Mouse (Mus musculus) liver, embryonic 15.5 days (tissue): Measurements from ENCODE around the gene Mpp2. TPM values are rescaled to one million over a fixed set of nuclear protein-coding genes. Genes with fewer than 3 reads are reported as not detected.

Experiments
- ATAC-seq: fragments of 200-750 bp; cut with Nextera tagmentation; 2 replicates; pipeline ENCODE4 v1.8.0; 2017; ENCODE audit warnings: moderate number of reproducible peaks, mild to moderate bottlenecking, moderate library complexity; ENCODE audit not compliant: insufficient read depth
- H3K27ac ChIP-seq: fragments of 300-500 bp; sonication (generic); replicated peaks from 2 replicates; pipeline ENCODE4 v1.5.1; 2015; ENCODE audit warnings: mild to moderate bottlenecking, inconsistent platforms
- H3K27me3 ChIP-seq: fragments of 300-500 bp; sonication (generic); 2 replicates; pipeline ENCODE4 v1.6.1; 2015; ENCODE audit warnings: mild to moderate bottlenecking, inconsistent platforms
- H3K36me3 ChIP-seq: fragments of 300-500 bp; sonication (generic); replicated peaks from 2 replicates; pipeline ENCODE4 v1.6.1; 2015; ENCODE audit warnings: moderate library complexity, mild to moderate bottlenecking, inconsistent platforms
- H3K4me1 ChIP-seq: fragments of 300-500 bp; sonication (generic); replicated peaks from 2 replicates; pipeline ENCODE4 v1.6.1; 2015; ENCODE audit warnings: inconsistent platforms
- H3K4me2 ChIP-seq: fragments of 300-500 bp; sonication (generic); 2 replicates; pipeline ENCODE4 v1.6.1; 2015; ENCODE audit warnings: moderate library complexity, mild to moderate bottlenecking, inconsistent platforms
- H3K4me3 ChIP-seq: fragments of 300-500 bp; sonication (generic); replicated peaks from 2 replicates; pipeline ENCODE4 v1.5.1; 2015; ENCODE audit warnings: mild to moderate bottlenecking, inconsistent platforms
- H3K9ac ChIP-seq: fragments of 300-500 bp; sonication (generic); 2 replicates; pipeline ENCODE4 v1.6.1; 2015; ENCODE audit warnings: moderate library complexity, mild to moderate bottlenecking, inconsistent platforms
- H3K9me3 ChIP-seq: fragments of 300-500 bp; sonication (generic); replicated peaks from 2 replicates; pipeline ENCODE4 v1.6.1; 2016; ENCODE audit warnings: inconsistent platforms
- WGBS: fragments of 180-500 bp; shearing (Covaris S2); methylation state at CpG from one replicate; pipeline ENCODE4 v1.1.7; 2015; ENCODE audit warnings: mixed read lengths; ENCODE audit not compliant: insufficient replicate concordance; 5-methylcytosine and 5-hydroxymethylcytosine counted together
- polyA plus RNA-seq: library from polyadenylated mRNA; unstranded; fragments of >200 nt; fragmentation: Nextera tagmentation; extraction: Ambion mirVana; gene quantifications from 2 replicates; pipeline ENCODE4 v1.2.1, GENCODE M21; 2015

Mpp2 gene
- polyA plus RNA-seq, 1 experiment from 2014 or later, result 11.5 TPM

- no peak overlapping the region for H3K4me3 ChIP-seq
- no peak for ATAC-seq
- no peaks in the 10 kb centered on the region for H3K9me3 ChIP-seq
- no peak overlapping the region for H3K27ac ChIP-seq
- no peak overlapping the region for H3K4me2 ChIP-seq
- H3K9ac ChIP-seq, result no peak overlapping the region
- H3K4me1 ChIP-seq, result no peaks in the 10 kb centered on the region
- 53% methylated on average over 14 of the region's 14 CpGs for WGBS
- H3K36me3 ChIP-seq, result no peaks in the 10 kb centered on the region
- peaks cover 11% of the 10 kb centered on the region; the same call in 1 of the 2 replicates for H3K27me3 ChIP-seq
These were observed 38.3 kb downstream of the Mpp2 start for GRCm38 (mm10) chr11:102049875-102050482.

GRCm38 (mm10) chr11:102046607-102047006 is 41.7 kb downstream of the Mpp2 start:
- Histone ChIP-seq H3K9ac (no peak overlapping the region), H3K36me3 (no peaks in the 10 kb centered on the region), H3K27ac (no peak overlapping the region), H3K4me1 (no peaks in the 10 kb centered on the region), H3K4me3 (no peak overlapping the region), H3K9me3 (no peaks in the 10 kb centered on the region), H3K27me3 (no peaks in the 10 kb centered on the region; the same call in 1 of the 2 replicates), H3K4me2 (no peak overlapping the region)
- no peak for ATAC-seq
- 75% methylated on average over 9 of the region's 9 CpGs for WGBS

GRCm38 (mm10) chr11:102044691-102045212 is 43.6 kb downstream of the Mpp2 start:
- Histone ChIP-seq H3K4me1 (no peaks in the 10 kb centered on the region), H3K27ac (no peak overlapping the region), H3K4me2 (no peak overlapping the region), H3K9me3 (no peaks in the 10 kb centered on the region), H3K9ac (no peak overlapping the region), H3K4me3 (no peak overlapping the region), H3K36me3 (no peaks in the 10 kb centered on the region), H3K27me3 (no peaks in the 10 kb centered on the region)
- ATAC-seq, result no peak
- 70% methylated on average over 7 of the region's 7 CpGs for WGBS

GRCm38 (mm10) chr11:102043381-102043780 is 44.9 kb downstream of the Mpp2 start:
- no peak for ATAC-seq
- no peak overlapping the region for H3K27ac ChIP-seq
- no peak overlapping the region for H3K9ac ChIP-seq
- no peak overlapping the region for H3K4me2 ChIP-seq
- H3K4me3 ChIP-seq, result no peak overlapping the region
- no peaks in the 10 kb centered on the region for H3K4me1 ChIP-seq
- H3K9me3 ChIP-seq, result no peaks in the 10 kb centered on the region
- 62% methylated on average over 6 of the region's 6 CpGs for WGBS
- no peaks in the 10 kb centered on the region for H3K27me3 ChIP-seq
- H3K36me3 ChIP-seq, result no peaks in the 10 kb centered on the region

- Histone ChIP-seq H3K9me3 (no peaks in the 10 kb centered on the region), H3K36me3 (no peaks in the 10 kb centered on the region), H3K9ac (no peak overlapping the region), H3K27me3 (peaks cover under 1% of the 10 kb centered on the region; the same call in 1 of the 2 replicates), H3K27ac (no peak overlapping the region), H3K4me3 (no peak overlapping the region), H3K4me1 (no peaks in the 10 kb centered on the region), H3K4me2 (no peak overlapping the region)
- ATAC-seq, result no peak
- whole genome bisulfite sequencing, result 78% methylated on average over 13 of the region's 14 CpGs
These were observed 45.3 kb downstream of the Mpp2 start for GRCm38 (mm10) chr11:102042971-102043370.

- no peaks in the 10 kb centered on the region for H3K36me3 ChIP-seq
- no peak within 1 kb of the TSS for H3K4me3 ChIP-seq
- WGBS, result 9% methylated on average over 5 of the region's 5 CpGs
- H3K27ac ChIP-seq, result no peak within 1 kb of the TSS
- peaks cover 10% of the 10 kb centered on the region for H3K27me3 ChIP-seq
- no peaks in the 10 kb centered on the region for H3K9me3 ChIP-seq
- no peaks in the 10 kb centered on the region for H3K4me1 ChIP-seq
- no peak for ATAC-seq
- no peak within 1 kb of the TSS for H3K4me2 ChIP-seq
- no peak within 1 kb of the TSS for H3K9ac ChIP-seq
These were observed 46.9 kb downstream of the Mpp2 start, which contains the start of gene Cd300lg for GRCm38 (mm10) chr11:102041350-102041949. Cd300lg (plus strand) TSS chr11:102041509.

- no peak overlapping the region for H3K27ac ChIP-seq
- H3K36me3 ChIP-seq, result no peaks in the 10 kb centered on the region
- no peak overlapping the region for H3K4me2 ChIP-seq
- H3K27me3 ChIP-seq, result peaks cover 12% of the 10 kb centered on the region
- no peaks in the 10 kb centered on the region for H3K4me1 ChIP-seq
- H3K4me3 ChIP-seq, result no peak overlapping the region
- H3K9me3 ChIP-seq, result no peaks in the 10 kb centered on the region
- no peak for ATAC-seq
- WGBS, result 67% methylated on average over 4 of the region's 4 CpGs
- no peak overlapping the region for H3K9ac ChIP-seq
These were observed 47.7 kb downstream of the Mpp2 start for GRCm38 (mm10) chr11:102040646-102041045.

- Histone ChIP-seq H3K4me2 (no peak overlapping the region), H3K9me3 (no peaks in the 10 kb centered on the region), H3K9ac (no peak overlapping the region), H3K27me3 (peaks cover 12% of the 10 kb centered on the region), H3K27ac (no peak overlapping the region), H3K4me3 (no peak overlapping the region), H3K4me1 (no peaks in the 10 kb centered on the region), H3K36me3 (no peaks in the 10 kb centered on the region)
- WGBS, result under 1% methylated on average over 9 of the region's 9 CpGs
- peak; percentile 69 for ATAC-seq
These were observed 48.2 kb downstream of the Mpp2 start for GRCm38 (mm10) chr11:102040138-102040524.

- 0 out of 2 replicates have a peak, but pooled peaks have one; percentile 18 for ATAC-seq
These were observed 48.7 kb downstream of the Mpp2 start for GRCm38 (mm10) chr11:102039487-102040137.

GRCm38 (mm10) chr11:102037789-102038188 is 50.5 kb downstream of the Mpp2 start:
- ATAC-seq, result no peak
- 75% methylated on average over 6 of the region's 6 CpGs for WGBS
- Histone ChIP-seq H3K9me3 (no peaks in the 10 kb centered on the region), H3K36me3 (no peaks in the 10 kb centered on the region), H3K27ac (no peak overlapping the region), H3K9ac (no peak overlapping the region), H3K4me1 (no peaks in the 10 kb centered on the region), H3K4me2 (no peak overlapping the region), H3K27me3 (peaks cover 16% of the 10 kb centered on the region), H3K4me3 (no peak overlapping the region)

More at GRCm38 (mm10) chr11:102039487-102040137, 48.7 kb downstream of the Mpp2 start:
- Histone ChIP-seq H3K9me3 (no peaks in the 10 kb centered on the region), H3K4me3 (no peak overlapping the region), H3K4me1 (no peaks in the 10 kb centered on the region), H3K4me2 (no peak overlapping the region), H3K27ac (no peak overlapping the region), H3K36me3 (no peaks in the 10 kb centered on the region), H3K27me3 (peaks cover 12% of the 10 kb centered on the region), H3K9ac (no peak overlapping the region)
- 61% methylated on average over 13 of the region's 13 CpGs for WGBS

GRCm38 (mm10) chr11:102036336-102036735 is 52.0 kb downstream of the Mpp2 start:
- Histone ChIP-seq H3K27ac (no peak overlapping the region), H3K27me3 (peaks cover 16% of the 10 kb centered on the region), H3K9me3 (no peaks in the 10 kb centered on the region), H3K4me2 (no peak overlapping the region), H3K36me3 (no peaks in the 10 kb centered on the region), H3K4me1 (no peaks in the 10 kb centered on the region), H3K4me3 (no peak overlapping the region), H3K9ac (no peak overlapping the region)
- WGBS, result 62% methylated on average over 7 of the region's 7 CpGs
- no peak for ATAC-seq
